Mouse (Mus musculus): Measurements from ENCODE around the gene Pfkm. TPM values are rescaled to one million over a fixed set of nuclear protein-coding genes. Genes with fewer than 3 reads are reported as not detected.
A peak's percentile ranks its signal among the peaks of the same experiment; 100 is the strongest.

Gene Pfkm
- total RNA-seq (2021), result 1,000 to 10,000 TPM in 1 of 2 experiments, 100 to 1,000 TPM in 1; 867 to 1,020 TPM
- long read RNA-seq, experiment 1, transcript Pfkm-201 (23 exons, 2,879 nt), result major isoform, 251 of 469 reads
- long read RNA-seq, experiment 1, partial matches to known transcripts, result 188 of 469 reads
- long read RNA-seq, experiment 1, other reads (novel, unspliced or antisense), result 30 of 469 reads
- long read RNA-seq, experiment 2, transcript Pfkm-201 (23 exons, 2,879 nt), result major isoform, 107 of 198 reads
- long read RNA-seq, experiment 2, partial matches to known transcripts, result 72 of 198 reads
- long read RNA-seq, experiment 2, other reads (novel, unspliced or antisense), result 19 of 198 reads

GRCm38 (mm10) chr15:98092372-98093120, at the start of gene Pfkm:
Gene Pfkm, plus strand, starts transcription at chr15:98092589.
- no peak for DNase-seq

- DNase-seq, result no peak
These were observed 48.4 kb upstream of the Pfkm start for GRCm38 (mm10) chr15:98043967-98044366.

GRCm38 (mm10) chr15:98044387-98044786, 48.0 kb upstream of the Pfkm start:
- DNase-seq, result no peak

GRCm38 (mm10) chr15:98048918-98049700, 43.3 kb upstream of the Pfkm start:
- DNase-seq, result no peak

- DNase-seq, result no peak
These were observed 40.7 kb upstream of the Pfkm start for GRCm38 (mm10) chr15:98051685-98052084.

GRCm38 (mm10) chr15:98055246-98055645, 37.1 kb upstream of the Pfkm start:
- DNase-seq, result peak; percentile 18 to 42

- DNase-seq, result no peak
These were observed 26.5 kb upstream of the Pfkm start for GRCm38 (mm10) chr15:98065881-98066280.

- no peak for DNase-seq
These were observed 25.8 kb upstream of the Pfkm start for GRCm38 (mm10) chr15:98066602-98067001.

GRCm38 (mm10) chr15:98067492-98067891, 24.9 kb upstream of the Pfkm start:
- no peak for DNase-seq

GRCm38 (mm10) chr15:98068506-98068905, 23.9 kb upstream of the Pfkm start:
- DNase-seq, result no peak

GRCm38 (mm10) chr15:98069566-98070245, 22.7 kb upstream of the Pfkm start:
- no peak for DNase-seq

- DNase-seq, result no peak
These were observed 22.0 kb upstream of the Pfkm start for GRCm38 (mm10) chr15:98070376-98070775.

GRCm38 (mm10) chr15:98074521-98074920, 17.9 kb upstream of the Pfkm start:
- DNase-seq, result peak; percentile 26 to 47

- no peak for DNase-seq
These were observed 17.4 kb upstream of the Pfkm start for GRCm38 (mm10) chr15:98075034-98075433.

- no peak for DNase-seq
These were observed 15.5 kb upstream of the Pfkm start for GRCm38 (mm10) chr15:98076901-98077300.

GRCm38 (mm10) chr15:98088889-98089288, 3.5 kb upstream of the Pfkm start:
- no peak for DNase-seq

- DNase-seq, result peak in 1 of 2 experiments; percentile 71
These were observed 2.8 kb upstream of the Pfkm start for GRCm38 (mm10) chr15:98089421-98090183.

- no peak for DNase-seq
These were observed 548 bp upstream of the Pfkm start for GRCm38 (mm10) chr15:98091841-98092240.

- peak; percentile 93 to 95 for DNase-seq
These were observed 977 bp downstream of the Pfkm start, which contains the start of gene Senp1 for GRCm38 (mm10) chr15:98093121-98094011. Gene Senp1, minus strand, starts transcription at chr15:98093744.

GRCm38 (mm10) chr15:98094905-98095304, 2.5 kb downstream of the Pfkm start:
- DNase-seq, result no peak
